Mouse (Mus musculus): ENCODE results near the gene Olfr890.
"Not testable (repeated sequence)": the region's sequence is repeated elsewhere in the genome, so short reads cannot be mapped to it uniquely, and the experiment has no call there.

The Olfr890 gene

GRCm38 (mm10) chr9:38142217-38142616 lies at the start of gene Olfr890:
TSS of gene Olfr890 (plus strand) at chr9:38142517.
- no peak for DNase-seq

DNA sequence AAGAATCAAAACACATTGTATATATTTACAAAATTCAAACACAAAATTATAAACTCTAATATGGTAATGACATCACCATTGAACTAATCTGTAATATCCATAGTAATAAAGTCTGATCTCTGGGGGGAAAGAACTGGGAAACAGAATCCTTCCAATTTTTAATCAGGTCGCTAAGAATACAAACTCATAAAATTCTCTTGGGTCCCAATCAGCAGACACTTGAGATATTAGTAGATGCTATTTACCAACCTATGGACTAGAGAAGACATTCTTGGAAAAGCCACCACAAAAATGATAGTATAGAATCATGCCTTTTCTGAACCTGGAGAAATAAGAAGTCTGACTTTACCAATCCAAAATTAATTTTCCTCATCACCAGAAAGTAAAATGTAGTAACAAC lies 34.5 kb upstream of the Olfr890 start, which contains the start of gene Olfr888:
Olfr888 (plus strand) TSS at position 301 of the 400 bp plus-strand sequence.
- no peak for DNase-seq

DNA sequence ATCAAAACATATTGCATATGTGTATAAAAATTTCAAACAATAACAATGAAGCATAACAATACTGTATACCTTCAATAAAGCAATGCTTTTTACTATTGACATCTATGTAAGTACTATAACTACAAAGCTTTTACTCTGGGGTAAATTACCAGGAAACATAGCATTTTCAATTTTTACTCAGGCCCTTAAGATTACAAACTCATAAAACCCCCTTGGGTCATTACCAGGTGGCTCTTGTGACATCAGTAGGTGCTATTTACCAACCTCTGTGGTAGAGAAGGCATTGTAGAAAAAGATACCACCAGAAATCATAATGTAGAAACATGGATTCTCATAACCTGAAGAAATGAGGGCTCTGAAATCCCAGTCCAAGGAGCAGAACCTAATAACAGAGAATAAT lies 27.4 kb upstream of the Olfr890 start, which contains the start of gene Olfr889:
Olfr889 (plus strand) TSS at position 301 of the 400 bp plus-strand sequence.
- no peak for DNase-seq

GRCm38 (mm10) chr9:38168341-38168740 lies 26.0 kb downstream of the Olfr890 start:
- DNase-seq, result not testable (repeated sequence)

DNA sequence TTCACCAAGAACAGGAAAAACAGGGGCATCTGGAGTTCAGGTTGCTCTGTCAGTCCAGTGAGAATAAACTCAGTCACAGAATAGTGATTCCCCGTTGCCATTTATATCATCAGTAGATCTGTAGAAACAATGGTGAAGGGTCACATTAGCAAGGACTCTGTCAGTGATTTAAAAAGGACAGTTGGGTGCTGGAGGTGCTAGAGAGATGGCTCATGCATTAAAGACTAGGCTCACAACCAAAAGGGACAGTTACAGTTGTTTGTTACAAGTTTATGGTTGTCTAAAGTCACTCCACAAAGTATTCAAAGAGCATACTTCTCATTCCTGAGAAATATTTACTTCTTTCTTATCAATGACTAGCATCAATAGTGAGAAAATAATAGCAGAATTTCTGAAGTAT lies 38.4 kb downstream of the Olfr890 start, which contains the start of gene Olfr891:
Olfr891 (minus strand) TSS at position 101 of the 400 bp plus-strand sequence.
- DNase-seq, result no peak

All from cerebellum, adult 18-20 months (tissue).